Mouse (Mus musculus): ENCODE data around the gene Slfn2.
"Not testable (repeated sequence)": the region's sequence is repeated elsewhere in the genome, so short reads cannot be mapped to it uniquely, and the experiment has no call there.

Slfn2 gene

GRCm38 (mm10) chr11:83064946-83065345, at the start of gene Slfn2:
Slfn2 (plus strand) TSS chr11:83065112.
- no peak for DNase-seq (ENCODE audit: low read depth, low spot score)

- DNase-seq (ENCODE audit: low read depth, low spot score): no peak
Observed at GRCm38 (mm10) chr11:83016093-83016492, 48.8 kb upstream of the Slfn2 start.

- DNase-seq (ENCODE audit: low read depth, low spot score): not testable (repeated sequence)
Observed at GRCm38 (mm10) chr11:83019561-83020519, 45.1 kb upstream of the Slfn2 start.

GRCm38 (mm10) chr11:83020621-83021020, 44.3 kb upstream of the Slfn2 start, which contains the start of gene Slfn8:
Slfn8 (minus strand) TSS chr11:83020810.
- no peak for DNase-seq (ENCODE audit: low read depth, low spot score)

GRCm38 (mm10) chr11:83038686-83039085, 26.2 kb upstream of the Slfn2 start:
- DNase-seq (ENCODE audit: low read depth, low spot score): not testable (repeated sequence)

GRCm38 (mm10) chr11:83039156-83039555, 25.8 kb upstream of the Slfn2 start:
- no peak for DNase-seq (ENCODE audit: low read depth, low spot score)

GRCm38 (mm10) chr11:83039796-83040195, 25.1 kb upstream of the Slfn2 start:
- no peak for DNase-seq (ENCODE audit: low read depth, low spot score)

- no peak for DNase-seq (ENCODE audit: low read depth, low spot score)
Observed at GRCm38 (mm10) chr11:83040325-83040724, 24.6 kb upstream of the Slfn2 start.

- no peak for DNase-seq (ENCODE audit: low read depth, low spot score)
Observed at GRCm38 (mm10) chr11:83041000-83041399, 23.9 kb upstream of the Slfn2 start.

GRCm38 (mm10) chr11:83043891-83044290, 21.0 kb upstream of the Slfn2 start:
- no peak for DNase-seq (ENCODE audit: low read depth, low spot score)

GRCm38 (mm10) chr11:83045642-83046041, 19.3 kb upstream of the Slfn2 start:
- DNase-seq (ENCODE audit: low read depth, low spot score): no peak

- DNase-seq (ENCODE audit: low read depth, low spot score): peak; percentile 8
Observed at GRCm38 (mm10) chr11:83057863-83058262, 7.0 kb upstream of the Slfn2 start.

GRCm38 (mm10) chr11:83060412-83061020, 4.4 kb upstream of the Slfn2 start:
- no peak for DNase-seq (ENCODE audit: low read depth, low spot score)

GRCm38 (mm10) chr11:83061806-83062205, 3.1 kb upstream of the Slfn2 start:
- DNase-seq (ENCODE audit: low read depth, low spot score): no peak

- DNase-seq (ENCODE audit: low read depth, low spot score): no peak
Observed at GRCm38 (mm10) chr11:83063126-83063525, 1.8 kb upstream of the Slfn2 start.

- no peak for DNase-seq (ENCODE audit: low read depth, low spot score)
Observed at GRCm38 (mm10) chr11:83063941-83064349, 967 bp upstream of the Slfn2 start.

- DNase-seq (ENCODE audit: low read depth, low spot score): no peak
Observed at GRCm38 (mm10) chr11:83065441-83066344, 781 bp downstream of the Slfn2 start.

GRCm38 (mm10) chr11:83066640-83067531, 2.0 kb downstream of the Slfn2 start:
- DNase-seq (ENCODE audit: low read depth, low spot score): no peak

GRCm38 (mm10) chr11:83067982-83068694, 3.2 kb downstream of the Slfn2 start:
- no peak for DNase-seq (ENCODE audit: low read depth, low spot score)

Data from c-Kit-negative CD71-positive TER-119-positive erythroid progenitor cells, embryonic 14.5 days (primary cell).